Mouse (Mus musculus): ENCODE results near the gene Spout1.

GRCm38 (mm10) chr2:30200388-30200925 is 22.2 kb upstream of the Spout1 start:
- TF ChIP-seq CTCF (IDR thresholded peaks at IDR 0.05; ENCODE audit: insufficient read depth, low read length) (no peak), POLR2A (IDR thresholded peaks at IDR 0.05; ENCODE audit: borderline replicate concordance, extremely low read depth, low read depth, low read length) (no peak)

All from lung, adult 2 months (tissue).